ENCODE assay signal across 1 mouse cellular context in the genomic region with DNA sequence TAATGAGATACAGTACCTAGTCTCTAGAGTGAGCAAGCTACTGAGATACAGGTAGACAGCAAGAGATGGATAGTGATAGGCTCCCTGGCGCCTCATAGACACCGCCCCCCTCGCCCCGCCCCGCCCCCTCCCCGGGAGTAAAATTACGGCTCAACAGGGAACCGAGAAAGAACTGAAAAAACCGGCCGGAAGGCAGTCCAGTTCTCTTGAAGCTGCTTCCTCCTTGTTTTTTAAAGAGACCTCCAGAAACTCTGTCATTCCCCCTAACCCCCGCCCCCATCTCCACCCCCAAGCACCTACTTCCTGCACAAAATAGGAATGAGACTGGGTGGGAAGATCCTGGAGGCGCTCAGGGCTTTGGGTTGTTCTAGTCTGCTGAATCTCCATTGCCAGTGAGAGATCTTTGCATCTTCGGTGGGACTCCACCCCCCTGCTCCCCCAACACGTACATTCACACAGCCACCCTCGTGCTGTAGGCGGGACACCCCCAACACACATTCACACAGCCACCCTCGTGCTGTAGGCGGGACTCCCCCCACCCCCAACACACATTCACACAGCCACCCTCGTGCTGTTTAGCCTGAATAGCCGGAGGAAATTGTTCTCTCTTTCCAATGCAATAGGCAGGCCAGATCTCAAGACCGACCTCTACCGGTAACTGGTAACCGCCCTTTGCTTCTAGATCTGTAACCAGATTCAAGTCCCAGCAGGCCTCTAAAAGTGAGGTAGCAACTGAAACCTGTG.
A peak's percentile ranks its signal among the peaks of the same experiment; 100 is the strongest.
TF ChIP-seq lines count a peak whose summit lies in the region.

No protein-coding gene starts in this region.

TF ChIP-seq in CH12.LX, 34 proteins besides CTCF, POLR2A, EP300 and RAD21 (continued from another document):
- TF ChIP-seq ZC3H11A (IDR thresholded peaks at IDR 0.05; ENCODE audit: low read depth, low read length) (no peak), MXI1 (IDR thresholded peaks at IDR 0.05; ENCODE audit: low read depth, low read length) (peak; percentile 95), MEF2A (IDR thresholded peaks at IDR 0.05; ENCODE audit: borderline replicate concordance, low read depth, low read length) (peak; percentile 88), RCOR1 (conservative IDR thresholded peaks at IDR 0.05; ENCODE audit: low read depth, low read length) (no peak; the same call in 1 of the 2 replicates), SMC3 (IDR thresholded peaks at IDR 0.05; ENCODE audit: low read depth, low read length) (peak; percentile 51), NRF1 (IDR thresholded peaks at IDR 0.05; ENCODE audit: low read depth, low read length) (0 out of 2 replicates have a peak, but pooled peaks have one; percentile 23), IRF4 (IDR thresholded peaks at IDR 0.05; ENCODE audit: low read depth, low read length) (peak; percentile 82), JUN (IDR thresholded peaks at IDR 0.05; ENCODE audit: insufficient read depth, low read depth, low read length) (no peak), ZNF384 (IDR thresholded peaks at IDR 0.05; ENCODE audit: low read depth, low read length) (peak; percentile 62)
